Mouse (Mus musculus): Measurements from ENCODE around the gene Ipo13.

- TF ChIP-seq MAZ (IDR thresholded peaks at IDR 0.05; ENCODE audit: low read depth, low read length) (no peak), IRF4 (IDR thresholded peaks at IDR 0.05; ENCODE audit: low read depth, low read length) (no peak), ZKSCAN1 (IDR thresholded peaks at IDR 0.05; ENCODE audit: borderline replicate concordance, low read depth, low read length) (no peak), ZNF384 (IDR thresholded peaks at IDR 0.05; ENCODE audit: low read depth, low read length) (no peak)
These were observed 24.0 kb downstream of the Ipo13 start for GRCm38 (mm10) chr4:117890750-117891149.
